Mouse (Mus musculus) left cerebral cortex, postnatal 4 days (tissue): ENCODE results near the gene Rab39. TPM values are rescaled to one million over a fixed set of nuclear protein-coding genes. Genes with fewer than 3 reads are reported as not detected.
A peak's percentile ranks its signal among the peaks of the same experiment; 100 is the strongest.

Source experiments
- DNase-seq: peaks from one replicate; pipeline ENCODE4 v3.0.0-alpha.2; 2022
- intact Hi-C: fragments of 180-260 bp; cut with DNase I; formaldehyde crosslinking; loops from one replicate; pipeline ENCODE4 v1.15.1; 2025
- total RNA-seq, 2 experiments: library from RNA; stranded (reverse); gene quantifications; 2 replicates each; pipeline ENCODE4 v1.2.3; 2021

The Rab39 gene
- total RNA-seq, result 1 to 10 TPM; 2.0 to 2.1 TPM

GRCm38 (mm10) chr9:53705992-53706696 lies at the start of gene Rab39:
Rab39 (minus strand) TSS chr9:53706232.
- intact Hi-C loops, result loop anchor here (10.0 kb wide), 1 partner anchor 119 kb away; no protein-coding TSS in a partner anchor
- peak; percentile 93 for DNase-seq

GRCm38 (mm10) chr9:53754801-53755200 lies 48.8 kb upstream of the Rab39 start:
- no peak for DNase-seq

GRCm38 (mm10) chr9:53750899-53751298 lies 44.9 kb upstream of the Rab39 start:
- DNase-seq, result no peak
- intact Hi-C loops, result no loop called here

More at GRCm38 (mm10) chr9:53754801-53755200, 48.8 kb upstream of the Rab39 start:
- intact Hi-C loops, result no loop called here

- intact Hi-C loops, result no loop called here
- DNase-seq, result no peak
These were observed 44.4 kb upstream of the Rab39 start for GRCm38 (mm10) chr9:53750411-53750810.

GRCm38 (mm10) chr9:53740829-53741404 lies 34.9 kb upstream of the Rab39 start:
- DNase-seq, result no peak
- intact Hi-C loops, result no loop called here

GRCm38 (mm10) chr9:53705491-53705991 lies 491 bp downstream of the Rab39 start:
- intact Hi-C loops, result loop anchor here (10.0 kb wide), 1 partner anchor 119 kb away; no protein-coding TSS in a partner anchor
- peak; percentile 46 for DNase-seq

GRCm38 (mm10) chr9:53702991-53703390 lies 3.0 kb downstream of the Rab39 start:
- DNase-seq, result no peak
- intact Hi-C loops, result loop anchor here (10.0 kb wide), 1 partner anchor 122 kb away; no protein-coding TSS in a partner anchor

GRCm38 (mm10) chr9:53700496-53700895 lies 5.5 kb downstream of the Rab39 start:
- intact Hi-C loops, result loop anchor here (10.0 kb wide), 1 partner anchor 124 kb away; no protein-coding TSS in a partner anchor
- DNase-seq, result no peak

GRCm38 (mm10) chr9:53695846-53696245 lies 10.2 kb downstream of the Rab39 start:
- intact Hi-C loops, result no loop called here
- DNase-seq, result no peak

- intact Hi-C loops, result no loop called here
- DNase-seq, result no peak
These were observed 12.3 kb downstream of the Rab39 start for GRCm38 (mm10) chr9:53693718-53694117.

- no peak for DNase-seq
- intact Hi-C loops, result no loop called here
These were observed 14.0 kb downstream of the Rab39 start for GRCm38 (mm10) chr9:53691745-53692670.

GRCm38 (mm10) chr9:53680851-53681250 lies 25.2 kb downstream of the Rab39 start:
- intact Hi-C loops, result no loop called here
- no peak for DNase-seq

- intact Hi-C loops, result no loop called here
These were observed 29.1 kb downstream of the Rab39 start for GRCm38 (mm10) chr9:53676921-53677320.

GRCm38 (mm10) chr9:53673571-53673970 lies 32.5 kb downstream of the Rab39 start:
- peak; percentile 69 for DNase-seq
- intact Hi-C loops, result no loop called here

More at GRCm38 (mm10) chr9:53676921-53677320, 29.1 kb downstream of the Rab39 start:
- DNase-seq, result no peak

- peak; percentile 8 for DNase-seq
- intact Hi-C loops, result no loop called here
These were observed 36.3 kb downstream of the Rab39 start, which contains the start of gene Cul5 for GRCm38 (mm10) chr9:53669680-53670219. Cul5 (minus strand) TSS chr9:53670014.

GRCm38 (mm10) chr9:53667020-53667669 lies 38.9 kb downstream of the Rab39 start:
- intact Hi-C loops, result no loop called here
- peak; percentile 96 for DNase-seq

- intact Hi-C loops, result no loop called here
- DNase-seq, result no peak
These were observed 39.4 kb downstream of the Rab39 start for GRCm38 (mm10) chr9:53666665-53667019.

- intact Hi-C loops, result no loop called here
- DNase-seq, result no peak
These were observed 40.6 kb downstream of the Rab39 start for GRCm38 (mm10) chr9:53665428-53665827.

- DNase-seq, result no peak
- intact Hi-C loops, result no loop called here
These were observed 41.2 kb downstream of the Rab39 start for GRCm38 (mm10) chr9:53664819-53665218.

- DNase-seq, result no peak
- intact Hi-C loops, result loop anchor here (10.0 kb wide), 1 partner anchor 60 kb away; no protein-coding TSS in a partner anchor
These were observed 71.2 kb downstream of the Rab39 start for GRCm38 (mm10) chr9:53634796-53635195.
